Mouse (Mus musculus): ENCODE measurements around the gene Fabp1. TPM values are rescaled to one million over a fixed set of nuclear protein-coding genes. Genes with fewer than 3 reads are reported as not detected.

Fabp1 gene
- polyA plus RNA-seq, 1 experiment from 2014 or later: not detected

DNA sequence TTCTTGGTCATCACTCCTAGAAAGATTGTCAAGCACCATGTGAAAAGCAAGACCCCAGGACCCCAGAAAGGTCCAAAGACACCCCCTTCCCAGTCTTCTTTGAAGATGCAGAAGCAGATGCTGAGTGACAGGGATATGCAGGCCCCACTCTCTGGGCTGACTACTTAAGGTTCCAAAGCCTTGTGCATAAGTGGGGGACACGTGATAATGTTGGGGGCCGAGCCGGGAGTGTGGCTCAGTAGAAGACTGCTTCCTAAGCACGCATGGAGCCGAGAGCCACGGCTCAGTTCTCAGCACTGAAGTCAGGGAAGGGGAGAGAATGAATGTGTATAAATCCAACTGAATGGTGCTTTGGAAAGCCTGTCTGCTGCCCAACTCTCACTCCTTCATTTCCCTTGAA lies 26.9 kb downstream of the Fabp1 start:
- H3K4me3 ChIP-seq: no peak overlapping the region
- no peak for DNase-seq (ENCODE audit: low spot score)
- 42% methylated on average over 6 of the region's 6 CpGs for WGBS
- no peaks in the 10 kb centered on the region for H3K36me3 ChIP-seq
- H3K27ac ChIP-seq: peak overlapping the region; percentile 75
- H3K4me1 ChIP-seq (replicated peaks): peaks cover 30% of the 10 kb centered on the region
- H3K27me3 ChIP-seq (ENCODE audit: insufficient read depth, poor library complexity, severe bottlenecking): no peaks in the 10 kb centered on the region
- H3K9me3 ChIP-seq: no peaks in the 10 kb centered on the region

DNA sequence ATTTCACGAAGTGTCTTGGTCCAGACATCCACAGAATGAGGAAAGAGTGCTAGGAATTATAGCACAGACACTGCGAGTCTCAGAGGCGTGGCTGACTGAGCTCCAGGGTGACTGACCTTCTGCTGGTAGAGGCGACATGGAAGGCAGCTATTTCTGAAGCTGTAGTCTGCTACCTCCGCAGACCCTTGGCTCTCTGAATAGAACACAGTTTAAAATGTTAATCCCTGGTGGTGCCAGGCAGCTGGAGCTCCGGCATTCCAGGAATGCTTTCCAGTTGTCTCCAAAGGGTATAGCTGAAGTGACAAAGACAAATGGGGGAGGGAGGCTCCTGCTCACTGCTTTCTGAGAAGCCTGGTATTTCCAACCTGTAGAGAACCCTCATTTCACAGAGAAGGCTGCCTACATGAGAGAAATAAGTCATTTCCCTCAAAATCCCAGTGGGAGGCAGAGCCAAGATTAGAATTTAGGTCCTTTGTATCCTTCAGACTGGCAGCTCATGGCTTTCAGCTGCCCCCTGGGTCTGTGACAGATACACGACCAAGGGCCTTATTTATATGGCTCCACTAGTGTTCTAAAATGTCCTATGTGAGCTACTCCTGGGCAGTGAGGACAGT lies 27.6 kb downstream of the Fabp1 start:
- Histone ChIP-seq H3K27ac (peak overlapping the region; percentile 75), H3K36me3 (no peaks in the 10 kb centered on the region), H3K27me3 (ENCODE audit: insufficient read depth, poor library complexity, severe bottlenecking) (no peaks in the 10 kb centered on the region), H3K4me1 (replicated peaks) (peaks cover 30% of the 10 kb centered on the region), H3K9me3 (no peaks in the 10 kb centered on the region), H3K4me3 (no peak overlapping the region)
- DNase-seq (ENCODE audit: low spot score): peak; percentile 51
- WGBS: 4% methylated on average over 7 of the region's 7 CpGs

DNA sequence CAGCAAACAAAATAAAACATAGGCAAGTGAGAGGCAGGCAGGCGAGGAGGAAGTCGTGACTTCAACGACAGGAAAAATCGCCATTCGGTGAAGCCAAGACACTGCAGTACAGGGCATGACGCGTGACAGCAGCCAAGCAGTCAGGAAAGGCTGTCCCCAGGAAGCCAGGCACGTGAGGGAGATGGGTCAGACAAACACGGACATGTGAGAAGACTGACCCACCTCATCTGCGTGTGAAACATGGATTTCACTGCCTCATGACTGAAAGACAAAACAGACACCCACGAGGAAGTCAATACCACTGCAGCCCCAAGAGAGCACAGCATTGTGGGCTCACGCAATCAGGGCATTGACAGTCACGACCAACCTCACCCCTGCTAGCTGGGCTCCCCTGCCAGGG lies 35.5 kb downstream of the Fabp1 start:
- DNase-seq (ENCODE audit: low spot score): no peak
- Histone ChIP-seq H3K9me3 (no peaks in the 10 kb centered on the region), H3K36me3 (no peaks in the 10 kb centered on the region), H3K4me1 (replicated peaks) (no peaks in the 10 kb centered on the region), H3K27ac (no peak overlapping the region), H3K4me3 (no peak overlapping the region), H3K27me3 (ENCODE audit: insufficient read depth, poor library complexity, severe bottlenecking) (no peaks in the 10 kb centered on the region)
- 82% methylated on average over 13 of the region's 13 CpGs for WGBS

- Histone ChIP-seq H3K27me3 (ENCODE audit: insufficient read depth, poor library complexity, severe bottlenecking) (no peaks in the 10 kb centered on the region), H3K4me1 (replicated peaks) (no peaks in the 10 kb centered on the region), H3K36me3 (no peaks in the 10 kb centered on the region), H3K4me3 (no peak overlapping the region), H3K9me3 (no peaks in the 10 kb centered on the region), H3K27ac (no peak overlapping the region)
- DNase-seq (ENCODE audit: low spot score): no peak
- WGBS: 75% methylated on average over 3 of the region's 3 CpGs
Measured at GRCm38 (mm10) chr6:71235944-71236343, 36.3 kb downstream of the Fabp1 start.

GRCm38 (mm10) chr6:71236506-71236905 lies 36.9 kb downstream of the Fabp1 start:
- H3K27ac ChIP-seq: no peak overlapping the region
- 75% methylated on average over 6 of the region's 6 CpGs for WGBS
- H3K27me3 ChIP-seq (ENCODE audit: insufficient read depth, poor library complexity, severe bottlenecking): no peaks in the 10 kb centered on the region
- H3K9me3 ChIP-seq: no peaks in the 10 kb centered on the region
- H3K4me1 ChIP-seq (replicated peaks): no peaks in the 10 kb centered on the region
- DNase-seq (ENCODE audit: low spot score): no peak
- no peaks in the 10 kb centered on the region for H3K36me3 ChIP-seq
- H3K4me3 ChIP-seq: no peak overlapping the region

DNA sequence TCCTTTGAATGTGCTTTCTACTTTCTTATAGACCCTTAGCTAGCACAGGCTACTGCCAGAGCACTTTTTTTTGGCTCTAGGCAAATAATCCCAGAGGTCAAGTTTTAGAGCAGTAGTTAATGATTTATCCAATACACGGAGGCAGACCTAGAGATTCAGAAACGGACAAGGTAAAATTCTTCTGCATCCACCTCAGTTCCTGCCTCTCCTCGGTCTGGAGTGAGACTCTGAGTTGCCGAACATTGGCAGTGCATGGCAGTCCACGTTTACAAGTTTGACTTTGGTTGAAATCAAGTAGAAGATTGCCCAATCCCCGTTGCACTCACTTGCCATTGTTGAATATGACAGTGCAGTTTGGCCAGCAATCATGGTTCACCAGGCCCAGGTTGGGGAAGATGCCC lies 37.4 kb downstream of the Fabp1 start:
- H3K27me3 ChIP-seq (ENCODE audit: insufficient read depth, poor library complexity, severe bottlenecking): no peaks in the 10 kb centered on the region
- no peak overlapping the region for H3K4me3 ChIP-seq
- H3K36me3 ChIP-seq: no peaks in the 10 kb centered on the region
- no peak for DNase-seq (ENCODE audit: low spot score)
- H3K27ac ChIP-seq: no peak overlapping the region
- H3K4me1 ChIP-seq (replicated peaks): no peaks in the 10 kb centered on the region
- WGBS: 85% methylated on average over 6 of the region's 6 CpGs
- H3K9me3 ChIP-seq: no peaks in the 10 kb centered on the region

DNA sequence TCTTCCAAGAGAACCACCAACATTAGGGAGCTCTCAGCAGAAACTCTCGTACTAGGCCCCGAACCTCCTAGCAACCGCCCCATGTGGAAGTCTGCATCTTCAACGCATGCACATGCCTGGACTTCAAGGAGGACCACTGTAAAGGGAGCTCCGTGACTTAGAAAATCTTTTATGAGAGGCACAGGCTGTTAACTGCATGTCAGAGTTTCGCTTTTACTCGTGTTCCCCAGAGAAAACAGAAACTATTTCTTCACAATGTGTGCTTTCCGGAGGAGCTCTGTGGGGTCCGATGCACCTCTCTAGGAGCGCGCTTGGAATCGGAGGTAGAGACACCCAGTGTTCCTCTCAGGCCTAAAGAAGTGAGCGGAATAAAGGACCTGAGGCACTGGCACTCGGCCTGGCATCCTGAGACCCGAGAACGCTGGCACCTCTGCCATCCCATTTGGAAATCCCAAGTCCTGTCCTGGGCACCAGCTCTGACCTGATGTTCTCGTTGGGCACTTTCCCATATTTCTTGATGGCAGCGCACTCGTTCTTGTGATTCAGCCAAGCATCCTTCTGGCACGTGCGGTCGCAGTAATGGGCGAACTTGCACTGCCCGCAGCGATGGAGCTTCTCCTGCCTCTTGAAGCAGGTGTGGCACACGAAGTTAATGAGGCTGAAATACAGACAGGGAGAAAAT lies 39.6 kb downstream of the Fabp1 start:
- 92% methylated on average over 26 of the region's 26 CpGs for WGBS
- Histone ChIP-seq H3K27ac (no peak overlapping the region), H3K4me1 (replicated peaks) (no peaks in the 10 kb centered on the region), H3K36me3 (no peaks in the 10 kb centered on the region), H3K4me3 (no peak overlapping the region), H3K27me3 (ENCODE audit: insufficient read depth, poor library complexity, severe bottlenecking) (no peaks in the 10 kb centered on the region), H3K9me3 (no peaks in the 10 kb centered on the region)
- DNase-seq (ENCODE audit: low spot score): no peak

GRCm38 (mm10) chr6:71240831-71241230 lies 41.2 kb downstream of the Fabp1 start:
- no peak overlapping the region for H3K27ac ChIP-seq
- H3K27me3 ChIP-seq (ENCODE audit: insufficient read depth, poor library complexity, severe bottlenecking): no peaks in the 10 kb centered on the region
- WGBS: 91% methylated on average over 7 of the region's 7 CpGs
- no peak overlapping the region for H3K4me3 ChIP-seq
- no peaks in the 10 kb centered on the region for H3K9me3 ChIP-seq
- H3K36me3 ChIP-seq: no peaks in the 10 kb centered on the region
- no peak for DNase-seq (ENCODE audit: low spot score)
- no peaks in the 10 kb centered on the region for H3K4me1 ChIP-seq (replicated peaks)

GRCm38 (mm10) chr6:71242811-71243210 lies 43.2 kb downstream of the Fabp1 start:
- no peak overlapping the region for H3K27ac ChIP-seq
- no peak overlapping the region for H3K4me3 ChIP-seq
- no peaks in the 10 kb centered on the region for H3K27me3 ChIP-seq (ENCODE audit: insufficient read depth, poor library complexity, severe bottlenecking)
- H3K4me1 ChIP-seq (replicated peaks): no peaks in the 10 kb centered on the region
- no peak for DNase-seq (ENCODE audit: low spot score)
- 87% methylated on average over 1 of the region's 1 CpGs for WGBS
- H3K9me3 ChIP-seq: no peaks in the 10 kb centered on the region
- H3K36me3 ChIP-seq: no peaks in the 10 kb centered on the region

DNA sequence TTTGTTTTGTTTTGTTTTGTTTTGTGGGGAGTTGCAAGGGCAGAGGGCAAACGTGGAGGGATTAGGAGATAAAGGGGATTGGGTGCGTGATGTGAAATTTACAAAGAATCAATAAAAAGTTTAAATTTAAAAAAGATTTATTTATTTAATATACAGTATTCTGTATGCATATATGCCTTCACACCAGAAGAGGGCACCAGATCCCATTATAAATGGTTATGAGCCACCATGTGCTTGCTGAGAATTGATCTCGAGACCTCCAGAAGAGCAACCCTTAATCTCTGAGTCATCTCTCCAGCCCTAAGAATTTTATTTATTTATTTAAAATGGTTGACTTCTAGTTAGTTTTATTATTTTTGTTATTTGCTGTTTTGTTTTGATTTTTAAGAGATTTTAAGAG lies 43.6 kb downstream of the Fabp1 start:
- Histone ChIP-seq H3K9me3 (no peaks in the 10 kb centered on the region), H3K27me3 (ENCODE audit: insufficient read depth, poor library complexity, severe bottlenecking) (no peaks in the 10 kb centered on the region), H3K4me3 (no peak overlapping the region), H3K4me1 (replicated peaks) (no peaks in the 10 kb centered on the region), H3K27ac (no peak overlapping the region), H3K36me3 (no peaks in the 10 kb centered on the region)
- 92% methylated on average over 3 of the region's 3 CpGs for WGBS
- no peak for DNase-seq (ENCODE audit: low spot score)

DNA sequence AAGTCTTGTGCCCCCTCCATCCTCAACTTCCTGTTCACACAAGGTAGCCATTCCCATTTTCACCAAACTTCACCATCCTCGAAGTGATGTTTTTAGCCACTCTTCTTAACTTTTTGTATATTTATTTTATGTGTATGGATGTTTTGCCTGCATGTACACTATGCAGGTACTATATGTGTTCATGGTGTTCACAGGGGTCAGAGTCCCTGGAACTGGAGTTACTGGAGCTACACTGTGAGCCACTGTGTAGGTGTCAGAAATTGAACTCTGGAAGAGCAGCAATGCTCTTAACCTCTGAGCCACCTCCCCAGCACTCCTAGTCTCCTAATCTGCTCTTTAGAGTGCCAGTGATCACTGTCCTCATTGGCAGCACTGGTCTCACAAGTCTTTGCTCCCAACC lies 48.8 kb downstream of the Fabp1 start:
- no peaks in the 10 kb centered on the region for H3K9me3 ChIP-seq

GRCm38 (mm10) chr6:71249615-71250014 lies 50.0 kb downstream of the Fabp1 start:
- WGBS: 70% methylated on average over 3 of the region's 3 CpGs
- Histone ChIP-seq H3K4me1 (replicated peaks) (no peaks in the 10 kb centered on the region), H3K27ac (no peak overlapping the region), H3K36me3 (no peaks in the 10 kb centered on the region), H3K9me3 (no peaks in the 10 kb centered on the region), H3K27me3 (ENCODE audit: insufficient read depth, poor library complexity, severe bottlenecking) (no peaks in the 10 kb centered on the region), H3K4me3 (no peak overlapping the region)
- DNase-seq (ENCODE audit: low spot score): no peak

More for the DNA sequence above, 48.8 kb downstream of the Fabp1 start:
- Histone ChIP-seq H3K27me3 (ENCODE audit: insufficient read depth, poor library complexity, severe bottlenecking) (no peaks in the 10 kb centered on the region), H3K4me1 (replicated peaks) (no peaks in the 10 kb centered on the region), H3K27ac (no peak overlapping the region), H3K36me3 (no peaks in the 10 kb centered on the region), H3K4me3 (no peak overlapping the region)
- no peak for DNase-seq (ENCODE audit: low spot score)
- 85% methylated on average over 1 of the region's 1 CpGs for WGBS

DNA sequence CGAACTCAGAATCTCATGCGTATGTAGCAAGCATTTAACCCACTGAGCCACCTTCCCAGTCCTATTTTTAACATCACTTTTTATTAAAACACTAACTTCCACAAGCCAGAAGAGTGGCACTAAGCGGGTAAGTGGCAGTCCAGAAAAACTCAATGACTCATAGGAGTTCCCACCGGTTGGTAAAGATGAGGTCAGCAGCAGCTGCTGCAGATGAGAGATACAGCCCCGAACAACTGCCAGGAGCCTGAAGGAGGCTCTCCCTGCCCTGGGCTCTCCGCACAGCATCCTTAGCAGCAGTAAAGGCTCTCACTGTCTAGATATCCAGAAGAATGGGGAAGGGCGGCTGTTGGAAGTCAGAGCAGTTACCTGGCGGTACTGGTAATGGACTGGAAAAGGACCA lies 51.3 kb downstream of the Fabp1 start:
- H3K4me3 ChIP-seq: no peak overlapping the region

More for the DNA sequence above, 51.3 kb downstream of the Fabp1 start:
- H3K36me3 ChIP-seq: no peaks in the 10 kb centered on the region
- no peaks in the 10 kb centered on the region for H3K27me3 ChIP-seq (ENCODE audit: insufficient read depth, poor library complexity, severe bottlenecking)
- H3K4me1 ChIP-seq (replicated peaks): no peaks in the 10 kb centered on the region
- H3K27ac ChIP-seq: no peak overlapping the region
- WGBS: 85% methylated on average over 8 of the region's 8 CpGs
- no peaks in the 10 kb centered on the region for H3K9me3 ChIP-seq
- no peak for DNase-seq (ENCODE audit: low spot score)
